ENCODE assay signal across 1 mouse cellular context in the genomic region with DNA sequence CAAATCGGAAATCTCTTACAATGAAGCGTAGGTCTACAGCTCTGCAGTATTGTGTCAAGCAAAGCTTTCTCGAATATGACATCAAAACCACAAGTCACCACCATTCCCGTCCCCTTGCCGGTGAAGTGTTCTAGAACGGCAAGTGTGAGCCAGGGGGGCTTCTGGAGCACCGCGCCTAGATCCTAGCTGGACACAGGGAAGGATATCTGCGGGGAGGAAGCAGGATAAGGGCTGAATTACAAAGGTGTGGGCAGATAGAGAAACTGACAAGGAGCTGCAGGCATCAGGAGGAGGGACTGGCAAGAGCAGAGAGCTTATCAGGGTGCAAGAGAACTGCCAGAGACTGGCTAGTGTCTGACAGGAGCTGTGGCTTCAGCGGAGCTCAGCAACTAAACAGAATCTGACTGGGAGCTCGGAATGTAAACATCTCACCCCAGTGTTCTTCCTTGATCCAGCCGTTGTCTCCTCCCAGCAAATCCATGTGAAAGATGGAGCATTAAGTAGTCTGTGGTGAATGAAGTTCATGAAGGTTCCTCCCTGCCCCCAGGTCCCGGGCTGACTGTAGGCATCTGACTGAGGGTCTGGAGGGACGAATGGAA.
TF ChIP-seq lines count a peak whose summit lies in the region.

No protein-coding gene starts in this region.

TF ChIP-seq in MEL, 35 proteins besides CTCF, POLR2A, EP300 and RAD21:
- TF ChIP-seq TCF12 (IDR thresholded peaks at IDR 0.05; ENCODE audit: low read depth, low read length) (0 out of 2 replicates have a peak, but pooled peaks have one; percentile 8), ZMIZ1 (IDR thresholded peaks at IDR 0.05; ENCODE audit: low read depth, low read length) (no peak)
TF ChIP-seq in MEL: peak in this region for 1.
